Mouse (Mus musculus) megakaryocyte, embryonic 14.5 days (primary cell): ENCODE results near the gene Tmem14c.

ENCODE experiments used
- FLI1 ChIP-seq: IDR thresholded peaks from 2 replicates; pipeline ENCODE4 v1.6.1; 2012; ENCODE audit warnings: low read length, inconsistent platforms, mixed read lengths
- GATA1 ChIP-seq: IDR thresholded peaks from 3 replicates; pipeline ENCODE4 v1.6.1; 2012; ENCODE audit warnings: mixed read lengths, low read length, inconsistent platforms, borderline replicate concordance

GRCm38 (mm10) chr13:41045901-41046300, 29.8 kb downstream of the Tmem14c start:
- TF ChIP-seq GATA1 = no peak
- TF ChIP-seq FLI1 = no peak
